Mouse (Mus musculus) G1E (cell line): ENCODE data around the gene Mfsd4a.

ENCODE experiments used
- CTCF ChIP-seq: IDR thresholded peaks from 2 replicates; pipeline ENCODE4 v1.5.1; 2012; ENCODE audit warnings: low read depth, low read length, inconsistent platforms, mixed read lengths
- POLR2AphosphoS5 ChIP-seq: IDR thresholded peaks from 2 replicates; pipeline ENCODE4 v1.6.1; 2012; ENCODE audit warnings: low read depth, low read length, inconsistent platforms; ENCODE audit not compliant: insufficient replicate concordance

DNA sequence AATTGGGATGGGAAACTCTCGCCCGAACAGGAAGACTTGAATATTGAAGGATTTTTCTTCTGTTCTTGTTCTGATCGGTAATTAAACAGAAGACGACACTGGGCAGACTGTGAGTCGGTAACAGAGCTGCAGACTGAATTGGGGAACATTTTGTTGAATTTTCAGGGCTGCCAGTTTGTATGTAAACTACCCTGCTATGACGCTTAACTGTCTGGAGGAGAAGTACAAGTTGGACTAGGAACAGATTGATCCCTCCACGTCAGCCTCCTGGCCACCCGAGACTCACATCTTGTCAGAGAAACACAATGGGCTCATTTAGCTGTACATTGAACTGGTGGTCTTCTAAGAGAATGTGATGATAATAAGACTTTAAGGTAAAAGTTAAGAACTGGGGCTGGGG lies 55.0 kb downstream of the Mfsd4a start:
- TF ChIP-seq CTCF, result no peak
- TF ChIP-seq POLR2AphosphoS5, result no peak
